Mouse (Mus musculus) limb, embryonic 12.5 days (tissue): Measurements from ENCODE around the gene Ifi27l2b. TPM values are rescaled to one million over a fixed set of nuclear protein-coding genes. Genes with fewer than 3 reads are reported as not detected.

Experiments used
- polyA plus RNA-seq: library from polyadenylated mRNA; unstranded; fragments of >200 nt; fragmentation: Nextera tagmentation; extraction: Ambion mirVana; gene quantifications from 2 replicates; pipeline ENCODE4 v1.2.1, GENCODE M21; 2016

Ifi27l2b gene
- polyA plus RNA-seq, 1 experiment from 2014 or later = not detected

Other genes starting within 250 kb of the Ifi27l2b start
- gene Prima1, start 215.1 kb downstream of the Ifi27l2b start, polyA plus RNA-seq = not detected in 2 replicates
- 0.23 TPM in 1 of 2 replicates, not detected in the other for gene Fam181a, start 146.2 kb downstream of the Ifi27l2b start, polyA plus RNA-seq
- 2.8 and 2.9 TPM in 2 replicates for gene Asb2, start 101.2 kb downstream of the Ifi27l2b start, polyA plus RNA-seq
- gene Otub2, start 68.5 kb downstream of the Ifi27l2b start, polyA plus RNA-seq = 11.1 and 12.0 TPM in 2 replicates
- 0.50 and 0.56 TPM in 2 replicates for gene 9330161L09Rik, start 49.4 kb downstream of the Ifi27l2b start, polyA plus RNA-seq
- 94.7 and 114 TPM in 2 replicates for gene Ddx24, start 31.4 kb downstream of the Ifi27l2b start, polyA plus RNA-seq
- gene Ifi27, start 23.0 kb downstream of the Ifi27l2b start, polyA plus RNA-seq = 2.9 and 3.2 TPM in 2 replicates
- gene Ifi27l2a, start 13.5 kb downstream of the Ifi27l2b start, polyA plus RNA-seq = 1.2 and 2.7 TPM in 2 replicates
- gene Ppp4r4, start 75.1 kb upstream of the Ifi27l2b start, polyA plus RNA-seq = 1.9 and 2.1 TPM in 2 replicates
- gene Serpina10, start 174.2 kb upstream of the Ifi27l2b start, polyA plus RNA-seq = 0.05 TPM in 1 of 2 replicates, not detected in the other
- gene Serpina6, start 200.0 kb upstream of the Ifi27l2b start, polyA plus RNA-seq = 0.63 and 0.64 TPM in 2 replicates
- gene Serpina16, start 218.9 kb upstream of the Ifi27l2b start, polyA plus RNA-seq = not detected in 2 replicates
- not detected in 2 replicates for gene Serpina1f, start 238.3 kb upstream of the Ifi27l2b start, polyA plus RNA-seq